Mouse (Mus musculus) cerebellum, adult 2 months (tissue): Measurements from ENCODE around the gene Hfe.

Experiments
- CTCF ChIP-seq: fragments of 200-500 bp; IDR thresholded peaks from 2 replicates; pipeline ENCODE4 v1.5.1; 2011; ENCODE audit warnings: low read depth, mild to moderate bottlenecking, control low read depth, low read length, moderate library complexity, borderline replicate concordance; ENCODE audit not compliant: insufficient read depth
- POLR2A ChIP-seq: fragments of 200-500 bp; IDR thresholded peaks from 2 replicates; pipeline ENCODE4 v1.6.1; 2011; ENCODE audit warnings: low read length, control low read depth, borderline replicate concordance; ENCODE audit not compliant: insufficient read depth

DNA sequence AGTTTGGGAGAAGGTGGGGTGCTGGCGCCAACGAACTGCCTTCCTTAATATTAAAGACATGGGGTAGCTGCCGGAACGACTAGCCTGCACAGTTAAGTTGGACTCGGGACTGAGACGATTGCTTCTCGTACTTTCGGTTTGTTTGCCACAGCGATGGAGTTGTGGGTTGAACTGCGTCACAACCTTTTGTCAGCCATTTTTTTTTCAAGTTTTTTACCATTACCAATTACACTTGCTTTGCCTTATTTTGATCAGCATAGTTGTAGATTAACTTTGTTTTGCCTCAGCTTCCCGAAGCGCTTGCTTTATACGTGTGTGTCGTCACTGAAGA, 29.2 kb upstream of the Hfe start:
- TF ChIP-seq CTCF (no peak), POLR2A (peak; percentile 6; the same call in 1 of the 2 replicates)
